Mouse (Mus musculus) MEL (cell line): ENCODE measurements around the gene Cntrl.

Experiments used
- CTCF ChIP-seq, 3 experiments: IDR thresholded peaks in 2 of 3; conservative IDR thresholded peaks in 1 of 3; 2 replicates each; pipeline ENCODE4 v1.5.1; 2011 to 2012; ENCODE audit warnings: low read length in 3 of 3, low read depth in 2 of 3, mild to moderate bottlenecking in 2 of 3, improper control_type of control experiment in 1 of 3, inconsistent platforms in 1 of 3, mixed read lengths in 1 of 3, moderate library complexity in 1 of 3; ENCODE audit not compliant: control insufficient read depth in 1 of 3, insufficient read depth in 1 of 3, poor library complexity in 1 of 3, severe bottlenecking in 1 of 3
- GABPA ChIP-seq: IDR thresholded peaks from 2 replicates; pipeline ENCODE4 v1.6.1; 2012; ENCODE audit warnings: low read depth, mild to moderate bottlenecking, inconsistent platforms, low read length, improper control_type of control experiment, moderate library complexity
- MAX ChIP-seq: IDR thresholded peaks from 2 replicates; pipeline ENCODE4 v1.6.1; 2011; ENCODE audit warnings: low read length, improper control_type of control experiment
- NRF1 ChIP-seq: IDR thresholded peaks from 2 replicates; pipeline ENCODE4 v1.6.1; 2014; ENCODE audit warnings: low read depth, mild to moderate bottlenecking, inconsistent platforms, low read length, improper control_type of control experiment, moderate library complexity; ENCODE audit not compliant: poor library complexity, insufficient read depth, severe bottlenecking
- POLR2A ChIP-seq, 2 experiments: IDR thresholded peaks; 2 replicates each; pipeline ENCODE4 v1.6.1; 2011 to 2012; ENCODE audit warnings: low read length in 2 of 2, mild to moderate bottlenecking in 2 of 2, control low read depth in 1 of 2, improper control_type of control experiment in 1 of 2, low read depth in 1 of 2, moderate library complexity in 1 of 2; ENCODE audit not compliant: control insufficient read depth in 1 of 2, insufficient read depth in 1 of 2, poor library complexity in 1 of 2
- SMC3 ChIP-seq: IDR thresholded peaks from 2 replicates; pipeline ENCODE4 v1.6.1; 2011; ENCODE audit warnings: low read depth, low read length, improper control_type of control experiment

DNA sequence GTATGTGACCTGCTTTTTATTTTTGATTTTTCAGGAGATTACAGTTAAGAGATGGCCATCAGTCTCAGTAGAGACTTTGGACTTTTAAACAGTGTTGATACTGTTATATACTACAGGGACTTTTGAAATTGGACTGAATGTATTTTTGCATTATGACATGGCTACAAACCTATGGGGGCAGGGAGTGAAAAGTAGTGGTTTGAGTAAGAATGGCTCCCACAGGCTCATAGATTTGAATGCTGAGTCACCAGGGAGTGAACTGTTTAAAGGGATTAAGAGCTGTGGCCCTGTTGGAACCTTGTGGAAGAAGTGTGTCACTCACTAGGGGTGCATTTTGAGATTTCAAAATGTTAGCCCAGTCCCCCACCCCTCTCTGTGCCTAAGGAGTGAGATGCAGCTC, 94.4 kb downstream of the Cntrl start:
- TF ChIP-seq SMC3 (no peak), GABPA (no peak), CTCF (IDR thresholded peaks at IDR 0.05 in 2 of 3, conservative IDR thresholded peaks at IDR 0.05 in 1 of 3; ENCODE audit: control insufficient read depth in 1 of 3, insufficient read depth in 1 of 3, low read depth in 2 of 3, low read length in 3 of 3, poor library complexity in 1 of 3, severe bottlenecking in 1 of 3) (no peak), MAX (no peak), POLR2A (IDR thresholded peaks at IDR 0.05; ENCODE audit: control insufficient read depth in 1 of 2, insufficient read depth in 1 of 2, low read depth in 1 of 2, low read length in 2 of 2, poor library complexity in 1 of 2) (no peak), NRF1 (no peak)
